Mouse (Mus musculus) CH12.LX (cell line): ENCODE results near the gene Ccnd3. TPM values are rescaled to one million over a fixed set of nuclear protein-coding genes. Genes with fewer than 3 reads are reported as not detected.

Experiments
- DNase-seq: peaks from one replicate; pipeline ENCODE4 v3.0.0-alpha.2; 2013; ENCODE audit errors: extremely low read depth
- H3K27ac ChIP-seq: 2 replicates; pipeline ENCODE4 v1.5.1; 2012; ENCODE audit warnings: low read depth, mild to moderate bottlenecking, control low read depth, moderate library complexity; ENCODE audit not compliant: insufficient read depth
- H3K27me3 ChIP-seq: replicated peaks from 2 replicates; pipeline ENCODE3; 2012; ENCODE audit warnings: inconsistent platforms
- H3K36me3 ChIP-seq, 2 experiments: replicated peaks in 1 of 2; 2 replicates each; pipeline versions ENCODE3 to v1.6.1; 2012; ENCODE audit warnings: inconsistent platforms in 1 of 2, low read length in 1 of 2, mild to moderate bottlenecking in 1 of 2, mixed read lengths in 1 of 2, moderate library complexity in 1 of 2; ENCODE audit not compliant: control insufficient read depth in 1 of 2, insufficient read depth in 1 of 2
- H3K4me1 ChIP-seq, 2 experiments: 2 replicates each; pipeline ENCODE4 v1.6.1; 2012; ENCODE audit warnings: inconsistent platforms in 1 of 2, moderate library complexity in 1 of 2; ENCODE audit not compliant: insufficient read depth in 2 of 2, control insufficient read depth in 1 of 2
- H3K4me2 ChIP-seq: 2 replicates; pipeline ENCODE4 v1.6.1; 2012; ENCODE audit warnings: low read depth, mild to moderate bottlenecking, control low read depth; ENCODE audit not compliant: poor library complexity, insufficient read depth, severe bottlenecking
- H3K4me3 ChIP-seq, 3 experiments: fragments of 150-350 bp in 1 of 3; sonication (generic) in 1 of 3; replicated peaks in 1 of 3; 2 replicates each; pipeline versions ENCODE3 to v1.5.1; 2011 to 2012; ENCODE audit warnings: low read depth in 2 of 3, low read length in 2 of 3, mild to moderate bottlenecking in 2 of 3, moderate library complexity in 2 of 3, control low read depth in 1 of 3, improper control_type of control experiment in 1 of 3, inconsistent platforms in 1 of 3, mixed read lengths in 1 of 3; ENCODE audit not compliant: poor library complexity in 1 of 3
- H3K79me2 ChIP-seq: replicated peaks from 2 replicates; pipeline ENCODE4 v1.6.1; 2012; ENCODE audit warnings: mild to moderate bottlenecking, moderate library complexity; ENCODE audit not compliant: control insufficient read depth, poor library complexity, insufficient read depth, severe bottlenecking; ENCODE audit errors: extremely low read depth
- H3K9ac ChIP-seq: 2 replicates; pipeline ENCODE4 v1.6.1; 2012; ENCODE audit warnings: low read depth, mild to moderate bottlenecking, control low read depth, moderate library complexity; ENCODE audit not compliant: insufficient read depth
- H3K9me3 ChIP-seq: replicated peaks from 2 replicates; pipeline ENCODE3; 2012; ENCODE audit warnings: low read length, inconsistent platforms, mixed read lengths
- BHLHE40 ChIP-seq: IDR thresholded peaks from 2 replicates; pipeline ENCODE4 v1.6.1; 2011; ENCODE audit warnings: mild to moderate bottlenecking, low read depth, low read length, improper control_type of control experiment
- CHD2 ChIP-seq: IDR thresholded peaks from 2 replicates; pipeline ENCODE4 v1.6.1; 2011; ENCODE audit warnings: low read length, improper control_type of control experiment
- CTCF ChIP-seq, 2 experiments: IDR thresholded peaks in 1 of 2; conservative IDR thresholded peaks in 1 of 2; 2 replicates each; pipeline ENCODE4 v1.5.1; 2011 to 2012; ENCODE audit warnings: low read depth in 2 of 2, low read length in 2 of 2, improper control_type of control experiment in 1 of 2, inconsistent platforms in 1 of 2, mild to moderate bottlenecking in 1 of 2, moderate library complexity in 1 of 2
- HCFC1 ChIP-seq: IDR thresholded peaks from 2 replicates; pipeline ENCODE4 v1.6.1; 2012; ENCODE audit warnings: low read depth, mild to moderate bottlenecking, inconsistent platforms, low read length, improper control_type of control experiment
- IRF4 ChIP-seq: IDR thresholded peaks from 2 replicates; pipeline ENCODE4 v1.6.1; 2014; ENCODE audit warnings: low read depth, mild to moderate bottlenecking, inconsistent platforms, low read length, improper control_type of control experiment
- JUND ChIP-seq: conservative IDR thresholded peaks from 2 replicates; pipeline ENCODE4 v1.6.1; 2011; ENCODE audit warnings: low read depth, low read length, improper control_type of control experiment
- MAFK ChIP-seq: IDR thresholded peaks from 2 replicates; pipeline ENCODE4 v1.6.1; 2011; ENCODE audit warnings: low read length, improper control_type of control experiment; ENCODE audit not compliant: insufficient replicate concordance
- MAX ChIP-seq: IDR thresholded peaks from 2 replicates; pipeline ENCODE4 v1.6.1; 2011; ENCODE audit warnings: low read length, improper control_type of control experiment
- MAZ ChIP-seq: IDR thresholded peaks from 2 replicates; pipeline ENCODE4 v1.6.1; 2012; ENCODE audit warnings: low read depth, mild to moderate bottlenecking, inconsistent platforms, low read length, improper control_type of control experiment, moderate library complexity
- MEF2A ChIP-seq: IDR thresholded peaks from 2 replicates; pipeline ENCODE4 v1.6.1; 2014; ENCODE audit warnings: low read depth, mild to moderate bottlenecking, inconsistent platforms, low read length, improper control_type of control experiment, borderline replicate concordance
- MYC ChIP-seq: IDR thresholded peaks from 2 replicates; pipeline ENCODE4 v1.6.1; 2011; ENCODE audit warnings: low read depth, mild to moderate bottlenecking, improper control_type of control experiment, low read length
- NELFE ChIP-seq: IDR thresholded peaks from 2 replicates; pipeline ENCODE4 v1.6.1; 2011; ENCODE audit warnings: low read depth, low read length, improper control_type of control experiment
- NRF1 ChIP-seq: IDR thresholded peaks from 2 replicates; pipeline ENCODE4 v1.6.1; 2014; ENCODE audit warnings: low read depth, mild to moderate bottlenecking, inconsistent platforms, low read length, improper control_type of control experiment, moderate library complexity
- PAX5 ChIP-seq: IDR thresholded peaks from 2 replicates; pipeline ENCODE4 v1.6.1; 2012; ENCODE audit warnings: low read length, inconsistent platforms, mixed read lengths
- RAD21 ChIP-seq: IDR thresholded peaks from 2 replicates; pipeline ENCODE4 v1.6.1; 2011; ENCODE audit warnings: low read depth, mild to moderate bottlenecking, low read length, improper control_type of control experiment, moderate library complexity
- SMC3 ChIP-seq: IDR thresholded peaks from 2 replicates; pipeline ENCODE4 v1.6.1; 2011; ENCODE audit warnings: low read depth, low read length, improper control_type of control experiment
- TCF12 ChIP-seq: IDR thresholded peaks from 2 replicates; pipeline ENCODE4 v1.6.1; 2014; ENCODE audit warnings: low read depth, mild to moderate bottlenecking, inconsistent platforms, low read length, improper control_type of control experiment
- UBTF ChIP-seq: IDR thresholded peaks from 2 replicates; pipeline ENCODE4 v1.6.1; 2012; ENCODE audit warnings: low read depth, mild to moderate bottlenecking, inconsistent platforms, low read length, improper control_type of control experiment, moderate library complexity
- USF2 ChIP-seq: conservative IDR thresholded peaks from 2 replicates; pipeline ENCODE4 v1.6.1; 2011; ENCODE audit warnings: low read depth, low read length, improper control_type of control experiment
- ZC3H11A ChIP-seq: IDR thresholded peaks from 2 replicates; pipeline ENCODE4 v1.6.1; 2012; ENCODE audit warnings: low read depth, mild to moderate bottlenecking, inconsistent platforms, low read length, improper control_type of control experiment
- ZKSCAN1 ChIP-seq: IDR thresholded peaks from 2 replicates; pipeline ENCODE4 v1.6.1; 2012; ENCODE audit warnings: low read depth, inconsistent platforms, low read length, improper control_type of control experiment, borderline replicate concordance
- ZMIZ1 ChIP-seq: IDR thresholded peaks from 2 replicates; pipeline ENCODE4 v1.6.1; 2012; ENCODE audit warnings: low read depth, mild to moderate bottlenecking, inconsistent platforms, low read length, improper control_type of control experiment
- ZNF384 ChIP-seq: IDR thresholded peaks from 2 replicates; pipeline ENCODE4 v1.6.1; 2012; ENCODE audit warnings: low read depth, low read length, improper control_type of control experiment, inconsistent platforms
- dilution Hi-C: fragments of 300-500 bp; cut with MboI; formaldehyde crosslinking; loops from 2 replicates; pipeline ENCODE4 v1.14.3; 2020; ENCODE audit warnings: low sequenced_read_pairs; ENCODE audit not compliant: extremely low pct_unique_long_range_greater_than_20kb, extremely low pct_ligation_motif_present
- in situ Hi-C: fragments of 300-500 bp; cut with MboI; formaldehyde crosslinking; loops from 3 replicates; pipeline ENCODE4 v1.14.3; 2019; ENCODE audit warnings: low sequenced_read_pairs, low pct_ligation_motif_present, low pct_unique_long_range_greater_than_20kb, mixed read lengths
- polyA plus RNA-seq: library from polyadenylated mRNA; unstranded; fragments of >175 nt; gene quantifications from 2 replicates; pipeline ENCODE4 v1.2.1, GENCODE M21; 2012; ENCODE audit warnings: low read depth; ENCODE audit not compliant: insufficient read length
- total RNA-seq, 2 experiments: library from RNA; depleted of rRNA; stranded (reverse); fragments of 300-350 nt in 1 of 2; fragments of >200 nt in 1 of 2; gene quantifications; 2 replicates each; pipeline ENCODE4 v1.2.3; 2012 to 2014

Gene Ccnd3
- total and polyA plus RNA-seq, 3 experiments, result 30.6 to 121 (median 48.7) TPM

DNA sequence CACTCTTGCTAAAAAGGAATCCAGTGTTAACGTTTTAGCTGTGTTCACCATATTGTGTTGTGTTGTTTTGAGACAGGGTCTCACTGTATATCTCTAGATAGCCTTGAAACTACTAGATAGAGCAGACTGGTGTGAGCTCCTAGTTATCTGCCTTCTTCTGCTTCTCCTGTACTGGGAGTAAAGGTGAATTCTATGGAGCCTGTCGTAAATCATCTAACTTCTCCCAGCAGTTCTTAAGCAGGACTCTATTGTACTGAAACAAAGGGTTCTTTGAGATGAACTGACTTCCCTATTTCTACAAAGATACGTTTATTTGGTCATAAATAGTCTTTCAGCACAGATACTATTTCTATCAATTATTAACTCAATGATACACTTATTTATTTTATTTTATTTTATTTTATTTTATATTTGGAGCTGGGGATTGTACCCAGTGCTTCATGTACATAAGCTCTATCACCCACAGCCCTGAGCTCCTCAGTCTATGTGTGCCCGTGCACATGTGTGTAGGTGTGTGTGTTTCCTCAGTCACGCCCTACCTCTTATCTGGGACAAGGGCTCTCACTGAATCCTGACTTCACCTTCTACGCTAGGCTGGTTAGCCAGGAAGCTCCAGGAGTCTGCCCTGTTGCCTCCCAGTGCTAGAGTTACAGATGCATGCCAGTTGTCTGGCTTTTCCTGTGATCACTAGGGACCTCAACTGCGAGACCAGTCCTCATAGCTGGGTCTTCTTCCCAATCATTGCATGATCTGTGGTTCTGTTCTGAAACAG is 129.3 kb downstream of the Ccnd3 start:
- H3K9me3 ChIP-seq, result no peaks in the 10 kb centered on the region
- in situ Hi-C loops (no loop called here), dilution Hi-C loops (no loop called here)
- H3K36me3 ChIP-seq, result peaks cover 3 to 14% of the 10 kb centered on the region in 2 experiments
- no peaks in the 10 kb centered on the region for H3K27me3 ChIP-seq
- peaks cover 0 to 8% of the 10 kb centered on the region in 2 experiments; a peak in 2 of 4 replicates for H3K4me1 ChIP-seq
- H3K9ac ChIP-seq, result no peak overlapping the region
- no peak for DNase-seq
- no peak overlapping the region for H3K4me3 ChIP-seq
- no peaks in the 10 kb centered on the region for H3K79me2 ChIP-seq
- no peak for TF ChIP-seq USF2
- TF ChIP-seq ZC3H11A, result no peak
- TF ChIP-seq TCF12, result no peak
- TF ChIP-seq CHD2, result no peak
- TF ChIP-seq UBTF, result no peak
- TF ChIP-seq NRF1, result no peak
- no peak for TF ChIP-seq CTCF (conservative IDR thresholded peaks at IDR 0.05 in 1 of 2, IDR thresholded peaks at IDR 0.05 in 1 of 2; ENCODE audit: low read depth in 2 of 2, low read length in 2 of 2)
- TF ChIP-seq JUND, result no peak
- no peak for TF ChIP-seq BHLHE40
- no peak for TF ChIP-seq ZKSCAN1
- TF ChIP-seq MYC, result no peak
- no peak overlapping the region for H3K27ac ChIP-seq
- no peak overlapping the region for H3K4me2 ChIP-seq

DNA sequence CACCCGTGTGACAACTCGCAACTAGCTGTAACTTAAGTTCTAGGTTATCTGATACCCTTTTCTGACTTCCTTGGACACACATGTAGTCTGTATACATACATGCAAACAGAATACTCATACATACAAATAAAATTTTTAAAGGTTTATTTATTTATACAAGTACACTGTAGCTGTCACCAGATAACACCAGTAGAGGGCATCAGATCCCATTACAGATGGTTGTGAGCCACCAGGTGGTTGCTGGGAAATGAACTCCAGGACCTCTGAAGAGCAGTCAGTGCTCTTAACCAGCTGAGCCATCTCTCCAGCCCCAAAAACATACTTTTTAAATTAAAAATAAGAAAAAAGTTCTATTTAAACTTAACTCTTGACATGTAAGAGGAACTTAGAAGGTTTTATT is 138.1 kb downstream of the Ccnd3 start:
- H3K27ac ChIP-seq, result no peak overlapping the region
- H3K36me3 ChIP-seq, result no peaks in the 10 kb centered on the region
- no peak overlapping the region for H3K9ac ChIP-seq
- TF ChIP-seq MYC, result no peak
- TF ChIP-seq SMC3, result peak; percentile 7; the same call in 1 of the 2 replicates
- TF ChIP-seq CTCF (conservative IDR thresholded peaks at IDR 0.05 in 1 of 2, IDR thresholded peaks at IDR 0.05 in 1 of 2; ENCODE audit: low read depth in 2 of 2, low read length in 2 of 2), result peak in 1 of 2 experiments; percentile 55; a peak in 2 of 4 replicates
- TF ChIP-seq MAX, result no peak
- H3K9me3 ChIP-seq, result no peaks in the 10 kb centered on the region
- no peak overlapping the region for H3K4me3 ChIP-seq
- dilution Hi-C loops, result no loop called here
- peak; percentile 5 for DNase-seq
- H3K79me2 ChIP-seq, result no peaks in the 10 kb centered on the region
- H3K27me3 ChIP-seq, result no peaks in the 10 kb centered on the region
- no peaks in the 10 kb centered on the region for H3K4me1 ChIP-seq
- in situ Hi-C loops, result no loop called here
- H3K4me2 ChIP-seq, result no peak overlapping the region

DNA sequence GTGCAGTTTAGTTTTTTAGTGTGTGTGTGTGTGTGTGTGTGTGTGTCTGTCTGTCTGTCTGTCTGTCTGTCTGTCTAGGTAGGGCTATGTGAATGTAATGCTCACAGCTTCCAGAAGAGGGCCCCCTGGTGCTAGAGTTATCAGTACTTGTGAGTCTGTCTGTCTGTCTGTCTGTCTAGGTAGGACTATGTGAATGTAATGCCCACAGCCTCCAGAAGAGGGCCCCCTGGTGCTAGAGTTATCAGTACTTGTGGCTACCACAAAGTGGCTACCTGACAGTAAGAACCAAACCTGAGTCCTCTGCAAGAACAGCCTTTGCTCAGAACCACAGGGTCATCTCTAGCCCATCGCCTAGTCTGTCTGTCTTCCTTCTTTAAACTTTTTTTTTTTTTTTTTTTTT is 141.8 kb downstream of the Ccnd3 start:
- Histone ChIP-seq H3K79me2 (no peaks in the 10 kb centered on the region), H3K4me2 (no peak overlapping the region), H3K9me3 (no peaks in the 10 kb centered on the region), H3K4me3 (no peak overlapping the region), H3K9ac (no peak overlapping the region), H3K4me1 (no peaks in the 10 kb centered on the region), H3K27me3 (no peaks in the 10 kb centered on the region), H3K36me3 (no peaks in the 10 kb centered on the region), H3K27ac (no peak overlapping the region)
- DNase-seq, result peak; percentile 91
- in situ Hi-C loops, result no loop called here
- dilution Hi-C loops, result no loop called here
- TF ChIP-seq ZKSCAN1, result no peak
- peak; percentile 44; the same call in 1 of the 2 replicates for TF ChIP-seq NELFE
- TF ChIP-seq HCFC1, result no peak
- TF ChIP-seq ZNF384, result peak; percentile 63
- TF ChIP-seq RAD21, result peak; percentile 77
- TF ChIP-seq MAFK, result no peak
- no peak for TF ChIP-seq USF2
- no peak for TF ChIP-seq MAZ
- TF ChIP-seq IRF4, result peak; percentile 30; the same call in 1 of the 2 replicates
- TF ChIP-seq ZMIZ1, result no peak
- TF ChIP-seq CHD2, result no peak
- no peak for TF ChIP-seq MEF2A
- TF ChIP-seq NRF1, result no peak
- no peak for TF ChIP-seq PAX5
- TF ChIP-seq JUND, result no peak
- peak; percentile 72 to 91 for TF ChIP-seq CTCF (conservative IDR thresholded peaks at IDR 0.05 in 1 of 2, IDR thresholded peaks at IDR 0.05 in 1 of 2; ENCODE audit: low read depth in 2 of 2, low read length in 2 of 2)
